Mouse (Mus musculus): ENCODE results near the gene Zfp112. TPM values are rescaled to one million over a fixed set of nuclear protein-coding genes. Genes with fewer than 3 reads are reported as not detected.
"Not testable (repeated sequence)": the region's sequence is repeated elsewhere in the genome, so short reads cannot be mapped to it uniquely, and the experiment has no call there.

Zfp112 gene
- polyA plus RNA-seq (2012; rRNA removed) = 9.9 and 10.6 TPM in 2 replicates

- Histone ChIP-seq H3K4me1 (ENCODE audit: control insufficient read depth, insufficient read depth, low read length) (no peaks in the 10 kb centered on the region), H3K27ac (ENCODE audit: insufficient read depth, low read length) (peak within 1 kb of the TSS; percentile 40), H3K4me3 (ENCODE audit: insufficient read depth, low read length) (peak within 1 kb of the TSS; percentile 84)
- TF ChIP-seq POLR2A (IDR thresholded peaks at IDR 0.05; ENCODE audit: extremely low read depth, insufficient read depth, low read length) (peak; percentile 75; the same call in 1 of the 2 replicates), CTCF (IDR thresholded peaks at IDR 0.05; ENCODE audit: extremely low read depth, insufficient read depth, low read length) (no peak)
These were observed at the start of gene Zfp112 for GRCm38 (mm10) chr7:24112156-24112856. Zfp112 (plus strand) TSS chr7:24112314.

DNA sequence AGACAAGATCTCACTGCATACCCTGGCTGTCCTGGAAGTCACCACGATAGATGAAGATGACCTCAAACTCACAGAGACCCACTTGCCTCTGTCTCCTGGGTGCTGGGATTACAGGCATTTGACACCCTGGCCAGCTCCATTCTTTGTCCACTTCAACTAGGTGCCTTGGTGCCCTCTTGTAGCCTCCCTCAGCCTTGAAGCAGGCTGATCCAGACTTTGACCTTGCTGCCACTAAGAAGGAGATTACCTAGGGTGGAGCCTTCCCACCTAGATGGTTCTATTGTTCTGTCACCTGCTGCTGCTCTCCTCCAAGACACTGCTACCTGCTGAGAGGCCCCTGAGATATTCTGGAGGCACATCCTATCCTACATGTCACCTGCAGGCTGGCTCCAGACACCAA lies 37.7 kb upstream of the Zfp112 start:
- H3K4me1 ChIP-seq (ENCODE audit: control insufficient read depth, insufficient read depth, low read length); H3K4me3 ChIP-seq (ENCODE audit: insufficient read depth, low read length); H3K27ac ChIP-seq (ENCODE audit: insufficient read depth, low read length): not testable (repeated sequence)

- TF ChIP-seq POLR2A (IDR thresholded peaks at IDR 0.05; ENCODE audit: extremely low read depth, insufficient read depth, low read length) = peak; percentile 46; the same call in 1 of the 2 replicates
- TF ChIP-seq CTCF (IDR thresholded peaks at IDR 0.05; ENCODE audit: extremely low read depth, insufficient read depth, low read length) = no peak
These were observed 30.3 kb upstream of the Zfp112 start, which contains the start of gene Zfp180 for GRCm38 (mm10) chr7:24081634-24082431. Zfp180 (plus strand) TSS chr7:24081924.

GRCm38 (mm10) chr7:24082457-24083235 lies 29.5 kb upstream of the Zfp112 start:
- peaks cover 6% of the 10 kb centered on the region; the same call in 1 of the 2 replicates for H3K4me1 ChIP-seq (ENCODE audit: control insufficient read depth, insufficient read depth, low read length)
- H3K27ac ChIP-seq (ENCODE audit: insufficient read depth, low read length) = 0 out of 2 replicates have a peak overlapping the region, but pooled peaks have one; percentile 79
- TF ChIP-seq CTCF (IDR thresholded peaks at IDR 0.05; ENCODE audit: extremely low read depth, insufficient read depth, low read length) (no peak), POLR2A (IDR thresholded peaks at IDR 0.05; ENCODE audit: extremely low read depth, insufficient read depth, low read length) (no peak)
- H3K4me3 ChIP-seq (ENCODE audit: insufficient read depth, low read length) = peak overlapping the region; percentile 92

More at GRCm38 (mm10) chr7:24081634-24082431, 30.3 kb upstream of the Zfp112 start, which contains the start of gene Zfp180:
- Histone ChIP-seq H3K4me1 (ENCODE audit: control insufficient read depth, insufficient read depth, low read length) (peaks cover 6% of the 10 kb centered on the region; the same call in 1 of the 2 replicates), H3K27ac (ENCODE audit: insufficient read depth, low read length) (peak within 1 kb of the TSS; percentile 79), H3K4me3 (ENCODE audit: insufficient read depth, low read length) (peak within 1 kb of the TSS; percentile 92)

- TF ChIP-seq CTCF (IDR thresholded peaks at IDR 0.05; ENCODE audit: extremely low read depth, insufficient read depth, low read length) (no peak), POLR2A (IDR thresholded peaks at IDR 0.05; ENCODE audit: extremely low read depth, insufficient read depth, low read length) (no peak)
- Histone ChIP-seq H3K4me1 (ENCODE audit: control insufficient read depth, insufficient read depth, low read length) (peaks cover 6% of the 10 kb centered on the region; the same call in 1 of the 2 replicates), H3K4me3 (ENCODE audit: insufficient read depth, low read length) (no peak overlapping the region), H3K27ac (ENCODE audit: insufficient read depth, low read length) (no peak overlapping the region)
These were observed 25.2 kb upstream of the Zfp112 start for GRCm38 (mm10) chr7:24086871-24087270.

GRCm38 (mm10) chr7:24087485-24088125 lies 24.5 kb upstream of the Zfp112 start:
- TF ChIP-seq POLR2A (IDR thresholded peaks at IDR 0.05; ENCODE audit: extremely low read depth, insufficient read depth, low read length) (no peak), CTCF (IDR thresholded peaks at IDR 0.05; ENCODE audit: extremely low read depth, insufficient read depth, low read length) (no peak)
- H3K27ac ChIP-seq (ENCODE audit: insufficient read depth, low read length) = no peak overlapping the region
- H3K4me1 ChIP-seq (ENCODE audit: control insufficient read depth, insufficient read depth, low read length) = peaks cover 6% of the 10 kb centered on the region; the same call in 1 of the 2 replicates
- no peak overlapping the region for H3K4me3 ChIP-seq (ENCODE audit: insufficient read depth, low read length)

DNA sequence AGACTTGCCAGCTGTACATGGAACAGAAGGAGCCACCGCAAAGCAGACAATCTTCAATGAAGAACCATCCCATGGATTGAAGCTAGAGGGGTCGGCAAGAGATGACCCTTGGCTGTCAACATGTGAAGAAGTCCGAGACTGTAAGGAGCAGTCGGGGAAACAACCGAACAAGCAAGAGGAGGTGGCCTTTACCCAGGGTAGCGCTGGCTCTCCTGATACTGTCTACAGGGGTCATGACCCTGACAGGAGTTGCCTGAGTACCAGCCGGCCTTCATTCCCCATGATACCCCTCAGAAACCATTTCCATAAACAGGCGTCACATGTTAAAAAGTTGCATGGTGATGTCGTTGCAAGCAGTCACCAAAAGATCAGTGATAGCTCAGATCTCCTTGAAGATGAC lies 7.7 kb upstream of the Zfp112 start:
- no peak for TF ChIP-seq POLR2A (IDR thresholded peaks at IDR 0.05; ENCODE audit: extremely low read depth, insufficient read depth, low read length)
- no peak for TF ChIP-seq CTCF (IDR thresholded peaks at IDR 0.05; ENCODE audit: extremely low read depth, insufficient read depth, low read length)
- no peak overlapping the region for H3K27ac ChIP-seq (ENCODE audit: insufficient read depth, low read length)
- no peak overlapping the region for H3K4me3 ChIP-seq (ENCODE audit: insufficient read depth, low read length)
- no peaks in the 10 kb centered on the region for H3K4me1 ChIP-seq (ENCODE audit: control insufficient read depth, insufficient read depth, low read length)

GRCm38 (mm10) chr7:24105144-24105703 lies 6.9 kb upstream of the Zfp112 start:
- Histone ChIP-seq H3K27ac (ENCODE audit: insufficient read depth, low read length) (no peak overlapping the region), H3K4me1 (ENCODE audit: control insufficient read depth, insufficient read depth, low read length) (no peaks in the 10 kb centered on the region), H3K4me3 (ENCODE audit: insufficient read depth, low read length) (no peak overlapping the region)
- TF ChIP-seq POLR2A (IDR thresholded peaks at IDR 0.05; ENCODE audit: extremely low read depth, insufficient read depth, low read length) = no peak
- TF ChIP-seq CTCF (IDR thresholded peaks at IDR 0.05; ENCODE audit: extremely low read depth, insufficient read depth, low read length) = no peak

Measured in cortical plate, adult 2 months (tissue).